Mouse (Mus musculus): ENCODE measurements around the gene Cdt1. TPM values are rescaled to one million over a fixed set of nuclear protein-coding genes. Genes with fewer than 3 reads are reported as not detected.

Cdt1 gene
- polyA plus RNA-seq (2017; shearing (Covaris generic)), result 77.6 TPM

DNA sequence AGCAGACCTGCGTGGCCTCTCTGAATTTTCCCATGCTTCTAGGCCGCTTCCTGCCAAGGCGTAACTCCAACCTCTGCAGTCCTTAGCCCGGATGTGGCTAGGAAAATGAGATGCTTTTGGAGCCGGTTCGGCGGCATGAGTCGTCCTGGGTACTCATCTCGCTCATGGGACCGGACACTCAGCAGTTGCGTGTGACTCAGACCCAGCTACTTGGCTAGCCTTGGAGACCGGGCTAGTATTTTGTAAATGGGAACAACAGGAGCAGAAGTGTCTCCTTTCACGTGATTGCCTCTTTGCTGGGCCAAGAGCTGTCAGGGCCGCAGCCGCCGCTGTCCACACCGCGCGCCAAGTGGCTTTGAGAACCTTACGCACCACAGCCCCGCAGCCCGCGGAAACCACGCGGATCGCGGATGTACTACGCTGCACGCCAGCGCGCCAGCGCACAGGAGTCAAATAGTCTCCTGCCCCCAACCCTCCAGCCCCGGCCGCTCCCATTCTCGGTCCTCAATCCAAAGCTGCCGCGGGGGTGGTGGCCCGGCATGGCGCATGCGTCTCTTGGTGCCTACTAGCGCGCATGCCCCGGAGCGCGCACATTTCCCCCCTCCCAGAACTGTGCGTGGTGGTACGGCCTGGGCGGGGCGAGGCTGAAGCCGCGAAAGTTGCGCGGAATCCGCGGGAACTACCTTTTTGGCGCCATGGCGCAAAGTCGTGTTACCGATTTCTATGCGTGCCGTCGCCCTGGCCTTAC, at the start of gene Cdt1:
TSS of gene Cdt1 (plus strand) at position 655 of the 748 bp plus-strand sequence.

DNA sequence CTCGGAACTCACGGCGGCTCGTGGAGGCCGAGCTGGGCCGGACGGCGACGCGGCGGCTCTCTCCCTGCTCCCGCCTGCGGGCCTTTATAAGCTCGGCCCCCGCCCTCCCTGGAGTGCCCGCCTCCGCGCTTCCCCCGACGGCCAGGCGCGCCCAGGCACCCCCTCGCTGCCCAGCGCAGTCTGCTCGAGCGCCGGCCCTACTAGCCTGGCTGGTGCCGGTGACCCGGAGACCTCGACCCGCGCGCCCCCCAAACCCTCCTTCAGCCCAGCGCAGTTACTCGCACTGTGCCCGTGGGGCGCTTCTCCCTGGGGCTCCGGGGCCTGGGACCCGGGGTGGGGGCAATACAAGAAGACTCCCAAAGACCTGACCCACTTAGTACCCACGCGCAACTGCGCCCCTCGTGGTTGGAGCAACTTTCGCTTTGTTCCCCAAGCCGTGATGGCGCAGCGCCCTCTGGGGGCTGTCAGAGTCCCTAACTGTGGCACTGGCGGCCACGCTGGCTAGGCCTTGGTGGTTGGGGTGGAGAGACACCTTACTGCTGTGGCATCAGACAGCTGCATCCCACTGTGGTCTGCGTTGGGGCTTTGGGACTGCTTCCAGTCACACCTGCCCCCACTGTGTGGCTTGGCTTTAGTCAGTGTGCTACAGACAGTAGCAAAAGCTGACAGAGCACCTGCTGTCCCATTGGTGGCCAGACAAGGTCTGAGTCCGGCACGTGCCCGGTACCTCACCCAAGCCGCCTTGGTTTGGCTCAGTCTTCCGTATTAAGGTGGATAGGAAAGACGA, 16.4 kb upstream of the Cdt1 start, which contains the start of gene Piezo1:
TSS of gene Piezo1 (minus strand) at position 65 of the 787 bp plus-strand sequence.

DNA sequence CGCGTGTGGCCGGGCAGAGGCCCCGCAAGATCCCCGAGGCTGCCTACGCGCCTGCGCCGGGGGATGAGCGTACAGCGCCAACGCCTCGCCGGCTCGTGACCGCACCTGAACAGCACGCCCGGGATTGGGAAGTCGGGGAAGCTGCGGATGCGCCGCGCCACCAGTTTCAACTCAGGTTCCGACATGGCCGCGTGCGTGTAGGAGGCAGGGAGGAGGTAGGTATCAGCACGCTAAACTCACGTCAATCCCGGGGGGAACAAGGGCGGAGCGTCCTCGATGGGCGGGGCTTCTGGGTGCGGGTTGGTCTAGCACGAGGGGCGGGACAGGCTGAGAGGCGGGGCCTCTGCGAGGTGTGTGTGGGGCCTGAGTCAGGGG, 8.8 kb downstream of the Cdt1 start, which contains the start of gene Aprt:
TSS of gene Aprt (minus strand) at position 262 of the 375 bp plus-strand sequence.

DNA sequence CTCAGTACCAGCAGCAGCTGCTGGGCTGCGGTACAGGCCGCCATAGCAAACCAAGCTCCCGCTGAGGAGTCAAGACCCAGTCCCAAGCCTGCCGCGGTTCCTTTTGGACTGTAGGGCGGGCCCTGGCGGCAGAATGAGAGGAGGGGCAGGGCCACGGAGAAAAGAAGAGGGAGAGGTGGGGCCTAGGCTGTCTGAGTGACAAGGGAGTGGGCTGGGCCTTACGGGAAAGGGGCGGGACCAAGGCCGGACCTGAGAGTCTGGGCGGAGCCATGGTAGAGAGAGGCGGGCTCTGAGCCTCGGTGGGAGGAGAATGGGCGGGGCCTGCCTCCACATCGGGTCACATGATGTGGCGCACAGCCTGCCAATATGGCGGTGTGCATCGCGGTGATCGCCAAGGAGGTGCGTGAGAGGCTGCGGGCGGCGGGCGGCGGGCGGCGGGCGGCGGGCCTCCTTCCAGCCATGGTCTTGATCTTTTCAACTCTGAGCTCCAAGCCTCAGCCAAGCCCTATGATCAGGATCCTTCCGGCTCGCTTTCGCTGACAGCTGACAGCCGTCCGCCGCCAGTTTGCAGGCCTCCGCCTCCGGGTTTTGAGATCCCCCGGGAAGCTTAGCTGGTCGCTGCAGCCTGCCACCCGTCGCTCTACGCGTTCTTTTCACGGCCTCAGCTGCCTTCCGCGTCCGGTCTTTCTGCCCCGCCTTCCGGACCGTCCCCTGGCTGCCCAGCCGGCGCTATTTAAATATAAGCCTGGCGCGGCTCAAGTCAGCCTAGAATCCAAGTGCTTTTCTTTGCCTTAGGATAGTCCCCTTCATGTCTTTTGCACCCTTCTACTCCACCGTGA, 43.7 kb downstream of the Cdt1 start, which contains the start of the genes Galns and Trappc2l:
TSS of gene Galns (minus strand) at position 169 of the 839 bp plus-strand sequence.
TSS of gene Trappc2l (plus strand) at position 346 of the 839 bp plus-strand sequence.

DNA sequence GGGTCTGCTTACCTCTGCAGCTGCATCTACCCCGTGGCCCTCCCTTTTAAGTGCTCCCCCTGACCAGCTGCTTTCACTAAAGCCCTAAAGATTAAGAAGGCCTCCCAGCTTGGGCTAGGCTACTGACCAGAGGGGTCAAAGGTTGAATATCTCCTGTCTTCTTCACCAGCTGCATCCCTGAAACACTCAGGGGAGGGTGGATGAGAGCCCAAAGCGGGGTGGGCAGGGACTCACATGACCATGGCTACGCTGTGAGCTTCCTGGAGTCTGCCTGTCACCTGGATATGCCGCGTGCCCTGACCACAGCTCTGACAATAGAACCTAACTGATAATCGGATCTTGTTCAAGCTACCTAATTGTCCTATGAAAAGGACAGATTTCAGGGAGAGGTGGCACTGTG, 54.9 kb downstream of the Cdt1 start, which contains the start of gene Pabpn1l:
TSS of gene Pabpn1l (minus strand) at position 13 of the 400 bp plus-strand sequence.

Other genes with a start within 250 kb of the Cdt1 start
- gene Trhr2, start 207.3 kb upstream of the Cdt1 start, polyA plus RNA-seq (2017; shearing (Covaris generic)), result not detected
- gene Zc3h18, start 191.4 kb upstream of the Cdt1 start, polyA plus RNA-seq (2017; shearing (Covaris generic)), result 49.3 TPM
- 0.54 TPM for gene Il17c, start 146.0 kb upstream of the Cdt1 start, polyA plus RNA-seq (2017; shearing (Covaris generic))
- 405 TPM for gene Cyba, start 135.1 kb upstream of the Cdt1 start, polyA plus RNA-seq (2017; shearing (Covaris generic))
- 10.3 TPM for gene Mvd, start 124.6 kb upstream of the Cdt1 start, polyA plus RNA-seq (2017; shearing (Covaris generic))
- gene Snai3, start 107.3 kb upstream of the Cdt1 start, polyA plus RNA-seq (2017; shearing (Covaris generic)), result 8.2 TPM
- 170 TPM for gene Rnf166, start 92.0 kb upstream of the Cdt1 start, polyA plus RNA-seq (2017; shearing (Covaris generic))
- gene Ctu2, start 91.9 kb upstream of the Cdt1 start, polyA plus RNA-seq (2017; shearing (Covaris generic)), result 44.4 TPM
- 35.1 TPM for gene Piezo1, start 16.7 kb upstream of the Cdt1 start, polyA plus RNA-seq (2017; shearing (Covaris generic))
- 151 TPM for gene Aprt, start 8.9 kb downstream of the Cdt1 start, polyA plus RNA-seq (2017; shearing (Covaris generic))
- 7.4 TPM for gene Galns, start 43.4 kb downstream of the Cdt1 start, polyA plus RNA-seq (2017; shearing (Covaris generic))
- 33.9 TPM for gene Trappc2l, start 43.6 kb downstream of the Cdt1 start, polyA plus RNA-seq (2017; shearing (Covaris generic))
- not detected for gene Pabpn1l, start 54.7 kb downstream of the Cdt1 start, polyA plus RNA-seq (2017; shearing (Covaris generic))
- 1.5 TPM for gene Cbfa2t3, start 131.1 kb downstream of the Cdt1 start, polyA plus RNA-seq (2017; shearing (Covaris generic))
- gene Acsf3, start 207.5 kb downstream of the Cdt1 start, polyA plus RNA-seq (2017; shearing (Covaris generic)), result 5.4 TPM

All from effector memory CD4-positive, alpha-beta T cell, adult 5 months (primary cell).